9 mouse cellular contexts compared by ENCODE assay signal in the genomic region with DNA sequence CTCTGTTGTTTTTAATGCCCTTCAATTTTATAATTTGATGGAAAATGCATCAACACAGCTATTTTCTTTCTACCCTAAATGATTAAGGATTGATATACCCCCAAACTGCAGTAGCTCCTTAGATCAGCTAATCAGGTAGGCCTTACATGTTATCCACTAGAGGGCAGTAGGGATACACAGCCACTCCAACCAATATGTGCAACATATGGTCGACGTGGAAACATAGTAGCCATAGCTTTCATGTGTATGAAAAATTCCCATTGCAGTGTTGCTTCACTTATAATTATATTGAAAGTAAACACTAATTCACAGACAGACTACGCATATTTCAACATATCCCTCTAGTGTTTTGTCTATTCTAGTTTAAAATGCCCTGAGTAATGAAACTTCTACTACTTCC.
DNase-seq lines count a peak whose midpoint lies in the region; ATAC-seq and TF ChIP-seq lines count a peak whose summit lies in the region.
"Had no signal": no experiment of that assay in that cellular context is flagged by ENCODE, and none has a peak within 500 bp of the region (broad histone marks: within the 10 kb centered on the region; RNA-seq: fewer than 3 reads in every experiment).

No protein-coding gene starts in this region.

- H3K27me3 ChIP-seq in heart, embryonic 11.5 days (ENCODE audit: control insufficient read depth, insufficient read depth, low read length): no peaks in the 10 kb centered on the region
- no peaks in the 10 kb centered on the region for H3K27me3 ChIP-seq in thymus, adult 2 months (ENCODE audit: control insufficient read depth, insufficient read depth, low read length)
- H3K27me3 ChIP-seq: liver, embryonic 13.5 days had no signal

- TF ChIP-seq CTCF in thymus, adult 2 months (IDR thresholded peaks at IDR 0.05; ENCODE audit: borderline replicate concordance, control insufficient read depth, extremely low read depth, insufficient read depth, low read length, poor library complexity): no peak

- H3K4me3 ChIP-seq in heart, embryonic 11.5 days (ENCODE audit: low read depth, low read length): no peak overlapping the region
- H3K4me3 ChIP-seq in thymus, adult 2 months (ENCODE audit: control insufficient read depth, insufficient read depth, low read length): no peak overlapping the region
- H3K4me3 ChIP-seq: liver, embryonic 13.5 days had no signal

- ATAC-seq in heart, embryonic 11.5 days (replicated peaks; ENCODE audit: insufficient number of reproducible peaks, low FRiP score, low TSS enrichment): no peak
- peak; percentile 95 for ATAC-seq in granulocyte monocyte progenitor cell, adult 5-6 weeks (replicated peaks; ENCODE audit: poor library complexity, severe bottlenecking)
- ATAC-seq in neutrophil, adult 5-6 weeks (ENCODE audit: extremely low read depth, insufficient number of reproducible peaks, low FRiP score, poor library complexity, severe bottlenecking): peak; percentile 74; the same call in 1 of the 2 replicates

- H3K9ac ChIP-seq in heart, embryonic 11.5 days (ENCODE audit: low read depth, low read length): no peak overlapping the region
- H3K9ac ChIP-seq: liver, embryonic 13.5 days had no signal

- no peak overlapping the region for H3K27ac ChIP-seq in heart, embryonic 11.5 days (ENCODE audit: low read depth, low read length)
- H3K27ac ChIP-seq in thymus, adult 2 months (ENCODE audit: control insufficient read depth, insufficient read depth, low read length): no peak overlapping the region
- H3K27ac ChIP-seq: liver, embryonic 13.5 days had no signal

- peak; percentile 76 for DNase-seq in heart, adult 11 months
- DNase-seq in thymus, postnatal 14 days: peak; percentile 18
- no peak for DNase-seq in thymus, adult 2 months
- DNase-seq in cerebellum, adult 11 months: no peak
- DNase-seq in thymus, postnatal 25 days: no peak
- DNase-seq: liver, embryonic 13.5 days had no signal

- no peaks in the 10 kb centered on the region for H3K9me3 ChIP-seq in heart, embryonic 11.5 days (replicated peaks; ENCODE audit: control insufficient read depth, low read length)
- H3K9me3 ChIP-seq: liver, embryonic 13.5 days had no signal

- H3K4me2 ChIP-seq in heart, embryonic 11.5 days: no peak overlapping the region
- H3K4me2 ChIP-seq: liver, embryonic 13.5 days had no signal

- no peaks in the 10 kb centered on the region for H3K36me3 ChIP-seq in heart, embryonic 11.5 days (ENCODE audit: control insufficient read depth, insufficient read depth, low read length)
- H3K36me3 ChIP-seq in thymus, adult 2 months (ENCODE audit: control insufficient read depth, insufficient read depth, low read length): no peaks in the 10 kb centered on the region
- H3K36me3 ChIP-seq: liver, embryonic 13.5 days had no signal

- no peaks in the 10 kb centered on the region for H3K4me1 ChIP-seq in heart, embryonic 11.5 days (ENCODE audit: control insufficient read depth, insufficient read depth, low read length)
- H3K4me1 ChIP-seq in thymus, adult 2 months (replicated peaks; ENCODE audit: control insufficient read depth, insufficient read depth, low read length): no peaks in the 10 kb centered on the region
- H3K4me1 ChIP-seq: liver, embryonic 13.5 days had no signal

- no peak for TF ChIP-seq POLR2A in thymus, adult 2 months (IDR thresholded peaks at IDR 0.05; ENCODE audit: control insufficient read depth, extremely low read depth, insufficient read depth, low read length, poor library complexity)

- 19% methylated on average over 3 of the region's 3 CpGs for WGBS in heart, embryonic 11.5 days (ENCODE audit: insufficient replicate concordance)
- 30% methylated on average over 3 of the region's 3 CpGs for WGBS in thymus, adult 2 months

Comparison
In these comparisons a context has a peak if more than half of its experiments do, and no peak if none do; other contexts are left out.
1. DNase-seq: peak in heart, adult 11 months (single experiment) and thymus, postnatal 14 days (single experiment); none in thymus, adult 2 months (single experiment), cerebellum, adult 11 months (single experiment) and thymus, postnatal 25 days (single experiment).